Mouse (Mus musculus) adrenal gland, adult 2 months (tissue): Measurements from ENCODE around the gene Grm7. TPM values are rescaled to one million over a fixed set of nuclear protein-coding genes. Genes with fewer than 3 reads are reported as not detected.

ENCODE experiments used
- DNase-seq: peaks from one replicate; pipeline ENCODE4 v3.0.0; 2021
- polyA plus RNA-seq: library from polyadenylated mRNA; depleted of rRNA; stranded (reverse); fragments of >200 nt; gene quantifications from 2 replicates; pipeline ENCODE4 v1.2.3, GENCODE M21; 2012
- total RNA-seq, 2 experiments: library from RNA; stranded (reverse); gene quantifications; 2 replicates each; pipeline ENCODE4 v1.2.3; 2021

Grm7 gene
- total and polyA plus RNA-seq, 3 experiments: 0.42 to 1.3 (median 1.2) TPM

- DNase-seq: no peak
Observed at GRCm38 (mm10) chr6:111558588-111558987, 913.2 kb downstream of the Grm7 start.

GRCm38 (mm10) chr6:111559459-111559858, 914.1 kb downstream of the Grm7 start:
- DNase-seq: no peak

GRCm38 (mm10) chr6:111561347-111561746, 916.0 kb downstream of the Grm7 start:
- no peak for DNase-seq

- DNase-seq: no peak
Observed at GRCm38 (mm10) chr6:111571471-111572088, 926.2 kb downstream of the Grm7 start.

- DNase-seq: no peak
Observed at GRCm38 (mm10) chr6:111584851-111585250, 939.5 kb downstream of the Grm7 start.

DNA sequence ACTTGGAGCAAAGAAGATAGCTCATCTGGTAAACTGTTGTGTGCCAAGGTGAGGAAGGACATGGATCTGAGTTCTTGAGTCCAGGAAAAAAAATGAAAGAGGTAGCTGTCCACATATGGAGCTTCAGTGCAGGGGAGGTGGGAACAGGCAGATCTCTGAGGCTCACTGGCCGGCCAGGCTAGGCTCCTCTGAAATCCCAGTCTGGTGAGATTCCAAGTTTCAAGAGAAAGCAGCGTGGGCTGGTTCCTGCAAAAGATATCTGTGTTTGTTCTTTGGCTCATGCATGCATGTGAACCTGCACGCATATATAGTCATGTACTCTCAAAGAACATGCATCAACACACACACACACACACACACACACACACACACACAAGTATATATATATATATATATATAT, 942.2 kb downstream of the Grm7 start:
- DNase-seq: no peak

- DNase-seq: no peak
Observed at GRCm38 (mm10) chr6:111601892-111602654, 956.7 kb downstream of the Grm7 start.

GRCm38 (mm10) chr6:111610396-111610795, 965.0 kb downstream of the Grm7 start:
- DNase-seq: no peak

DNA sequence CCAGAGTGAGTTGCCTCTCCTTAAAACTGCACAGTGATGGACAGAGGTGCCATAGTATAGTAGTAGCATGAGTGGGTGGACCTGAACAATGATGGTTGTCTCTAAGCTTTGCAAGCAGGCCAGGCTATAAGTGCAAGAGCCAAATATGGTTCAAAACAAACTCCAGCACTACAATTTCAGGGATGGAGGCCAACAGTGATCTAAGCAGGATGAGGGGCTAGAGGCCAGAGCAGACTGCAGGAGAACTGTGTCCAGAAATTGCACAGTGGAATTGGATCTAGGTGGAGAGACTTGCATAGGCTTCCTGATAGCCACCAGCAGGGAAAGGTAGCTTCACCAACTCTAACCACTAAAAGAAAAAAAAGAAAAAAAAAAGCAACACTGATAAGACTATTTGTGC, 968.5 kb downstream of the Grm7 start:
- DNase-seq: no peak
